Mouse (Mus musculus) cerebellum, postnatal 36 days (tissue): Measurements from ENCODE around the gene Sh2d3c.

Experiments used
- DNase-seq, 2 experiments: peaks; one replicate each; pipeline ENCODE4 v3.0.0; 2021 to 2022; ENCODE audit warnings: mixed read lengths in 2 of 2

Gene Sh2d3c

GRCm38 (mm10) chr2:32720681-32721229 lies at the start of gene Sh2d3c:
Gene Sh2d3c (plus strand): TSS chr2:32721055.
- no peak for DNase-seq

GRCm38 (mm10) chr2:32671147-32671546 lies 49.7 kb upstream of the Sh2d3c start:
- DNase-seq: no peak

GRCm38 (mm10) chr2:32671907-32672595 lies 48.8 kb upstream of the Sh2d3c start:
- no peak for DNase-seq

DNA sequence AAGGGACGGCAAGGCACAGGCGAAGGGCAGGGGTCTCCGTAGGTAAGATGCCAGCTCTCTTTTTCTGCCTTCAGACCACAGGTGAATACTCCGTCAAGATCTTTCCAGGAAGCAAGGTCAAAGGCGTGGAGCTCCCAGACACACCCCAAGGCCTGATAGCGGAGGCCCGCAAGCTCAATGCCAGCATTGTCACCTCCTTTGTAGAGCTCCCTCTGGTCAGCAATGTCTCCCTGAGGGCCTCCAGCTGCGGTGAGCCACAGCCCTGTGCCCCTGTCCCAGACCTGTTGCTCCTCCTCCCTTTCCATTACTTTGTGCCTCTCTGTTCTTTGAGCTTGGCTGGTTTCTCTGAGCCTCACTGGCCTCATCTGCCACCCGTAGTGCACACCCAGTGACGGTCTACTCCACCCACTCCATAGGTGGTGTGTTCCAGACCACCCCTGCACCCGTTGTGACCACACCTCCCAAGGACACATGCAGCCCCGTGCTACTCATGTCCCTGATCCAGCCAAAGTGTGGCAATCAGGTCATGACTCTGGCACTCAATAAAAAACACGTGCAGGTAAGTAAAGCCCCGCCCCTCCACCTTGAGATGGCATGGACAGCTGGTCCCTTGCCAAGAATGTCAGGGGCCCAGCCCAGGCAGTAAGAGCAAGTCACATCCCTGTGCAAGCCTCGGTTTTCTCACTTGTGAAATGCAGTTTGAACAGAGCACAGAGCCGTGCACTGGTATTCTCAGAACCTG lies 47.5 kb upstream of the Sh2d3c start:
- DNase-seq: no peak

DNA sequence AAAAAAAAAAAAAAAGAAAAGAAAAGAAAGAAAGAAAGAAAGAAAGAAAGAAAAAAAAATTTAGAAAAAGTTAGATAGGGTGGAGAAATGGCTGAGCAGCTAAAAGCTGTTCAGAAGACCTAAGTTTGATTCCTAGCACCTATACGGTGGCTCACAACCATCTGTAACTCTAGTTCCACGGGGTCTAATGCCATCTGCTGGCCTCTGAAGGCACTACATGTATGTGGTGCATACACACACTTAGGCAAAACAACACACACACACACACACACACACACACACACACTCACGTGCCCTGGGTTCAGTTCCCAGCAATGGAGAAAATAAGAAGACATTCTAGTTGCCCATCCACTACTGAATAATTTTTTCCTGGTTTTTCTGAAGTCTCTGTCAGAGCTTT lies 44.0 kb upstream of the Sh2d3c start:
- no peak for DNase-seq

- DNase-seq: no peak
Measured at GRCm38 (mm10) chr2:32677683-32678082, 43.2 kb upstream of the Sh2d3c start.

GRCm38 (mm10) chr2:32680051-32680451 lies 40.8 kb upstream of the Sh2d3c start:
- no peak for DNase-seq

DNA sequence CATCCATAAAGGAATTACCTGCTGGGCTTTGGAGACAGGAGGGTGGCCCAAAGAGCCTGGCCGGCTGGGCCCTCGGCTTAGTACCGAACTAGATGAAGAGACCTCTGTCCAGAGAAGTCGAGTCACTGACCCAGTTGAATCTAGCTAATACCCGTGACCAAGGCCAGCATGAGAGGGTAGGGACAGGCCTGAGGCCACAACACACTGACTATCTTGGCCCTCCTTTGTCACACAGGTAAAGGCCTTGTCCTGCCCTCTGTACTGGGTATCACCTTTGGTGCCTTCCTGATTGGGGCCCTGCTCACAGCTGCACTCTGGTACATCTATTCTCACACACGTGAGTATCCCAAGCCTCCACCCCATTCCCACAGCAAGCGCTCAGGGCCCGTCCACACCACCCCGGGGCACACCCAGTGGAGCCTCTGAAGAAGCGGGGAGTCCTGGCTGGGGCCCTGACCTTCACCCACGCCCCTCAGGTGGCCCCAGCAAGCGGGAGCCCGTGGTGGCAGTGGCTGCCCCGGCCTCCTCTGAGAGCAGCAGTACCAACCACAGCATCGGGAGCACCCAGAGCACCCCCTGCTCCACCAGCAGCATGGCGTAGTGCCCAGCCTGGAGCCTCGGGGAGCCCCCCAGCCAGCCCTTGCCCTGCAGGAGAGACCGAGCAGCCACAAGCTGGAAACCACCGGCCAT lies 39.7 kb upstream of the Sh2d3c start:
- no peak for DNase-seq

DNA sequence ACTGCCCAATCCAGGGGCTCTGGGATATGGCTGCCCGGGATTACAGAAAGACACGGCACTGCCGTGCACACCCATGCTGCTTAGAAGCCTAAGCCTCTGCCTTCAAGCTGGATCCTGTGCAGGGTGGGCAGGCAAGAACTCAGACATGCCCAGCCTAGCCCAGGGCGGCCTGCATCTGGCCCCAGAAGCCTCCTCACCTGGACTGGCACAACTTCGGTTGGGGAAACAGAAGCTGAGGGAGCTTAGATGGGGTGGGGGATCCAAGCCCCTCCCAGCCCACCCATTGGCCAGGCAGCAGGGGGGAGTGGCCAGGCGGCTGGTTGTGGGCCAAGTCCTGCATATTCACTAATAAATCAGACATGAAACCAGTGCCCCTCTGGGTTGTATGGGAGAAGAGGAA lies 39.1 kb upstream of the Sh2d3c start:
- DNase-seq: no peak

- DNase-seq: no peak
Measured at GRCm38 (mm10) chr2:32682721-32683417, 38.0 kb upstream of the Sh2d3c start.

DNA sequence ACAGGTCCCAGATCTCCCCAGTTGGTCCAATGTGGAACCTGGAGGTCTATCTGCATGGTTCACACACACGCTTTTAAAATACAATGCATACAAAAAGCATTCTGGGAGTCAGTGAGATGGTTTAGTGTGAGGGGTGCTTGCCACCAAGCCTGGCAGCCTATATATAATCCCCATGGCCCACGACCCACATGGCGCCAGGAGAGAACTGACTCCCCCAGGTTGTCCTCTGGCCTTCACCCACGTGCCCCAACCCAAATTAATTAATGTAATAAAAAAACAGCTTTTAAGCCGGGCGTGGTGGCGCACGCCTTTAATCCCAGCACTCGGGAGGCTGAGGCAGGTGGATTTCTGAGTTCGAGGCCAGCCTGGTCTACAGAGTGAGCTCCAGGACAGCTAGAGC lies 37.2 kb upstream of the Sh2d3c start:
- DNase-seq: no peak

- DNase-seq: no peak
Measured at GRCm38 (mm10) chr2:32684681-32685428, 36.0 kb upstream of the Sh2d3c start.

GRCm38 (mm10) chr2:32685807-32686206 lies 35.0 kb upstream of the Sh2d3c start:
- DNase-seq: no peak

GRCm38 (mm10) chr2:32686640-32687039 lies 34.2 kb upstream of the Sh2d3c start:
- DNase-seq: no peak

DNA sequence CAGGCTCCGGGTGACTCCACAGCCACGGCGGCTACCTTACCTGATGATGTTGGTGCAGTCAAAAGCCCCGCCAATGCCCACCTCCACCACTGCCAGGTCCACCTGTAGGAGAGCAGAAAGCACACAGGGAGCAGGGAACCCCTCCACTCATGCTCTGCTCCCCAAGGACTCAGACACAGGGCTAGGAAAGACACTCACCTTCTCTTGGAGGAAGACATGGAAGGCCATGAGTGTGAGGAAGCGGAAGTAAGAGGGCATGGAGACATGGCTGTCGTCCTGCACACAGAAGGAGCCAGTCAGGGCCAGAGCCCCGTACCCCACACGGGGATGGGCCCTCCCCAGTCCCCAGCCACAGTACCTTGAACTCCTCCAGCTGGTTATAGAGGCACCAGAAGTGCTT lies 33.3 kb upstream of the Sh2d3c start:
- no peak for DNase-seq

- peak; percentile 91 to 93 for DNase-seq
Measured at GRCm38 (mm10) chr2:32689420-32689819, 31.4 kb upstream of the Sh2d3c start.

DNA sequence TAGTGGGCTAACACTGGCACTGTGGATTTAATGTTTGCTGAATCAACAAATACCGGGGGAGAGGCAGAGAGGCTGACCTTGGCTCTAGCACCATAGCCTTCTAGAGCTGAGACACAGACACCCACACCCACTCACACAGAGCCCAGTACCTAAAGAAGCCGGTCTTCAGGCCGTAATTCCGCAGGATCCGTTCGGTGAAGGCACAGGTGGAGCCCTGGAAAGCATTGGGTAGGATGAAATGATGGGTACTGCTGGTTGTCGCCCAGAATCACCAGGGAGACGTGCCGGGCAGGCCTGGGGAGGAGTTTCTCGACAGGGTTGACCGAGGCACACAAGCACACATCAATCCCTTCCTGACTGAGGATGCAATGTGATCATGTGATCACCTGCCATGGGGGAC lies 29.8 kb upstream of the Sh2d3c start:
- DNase-seq: no peak

DNA sequence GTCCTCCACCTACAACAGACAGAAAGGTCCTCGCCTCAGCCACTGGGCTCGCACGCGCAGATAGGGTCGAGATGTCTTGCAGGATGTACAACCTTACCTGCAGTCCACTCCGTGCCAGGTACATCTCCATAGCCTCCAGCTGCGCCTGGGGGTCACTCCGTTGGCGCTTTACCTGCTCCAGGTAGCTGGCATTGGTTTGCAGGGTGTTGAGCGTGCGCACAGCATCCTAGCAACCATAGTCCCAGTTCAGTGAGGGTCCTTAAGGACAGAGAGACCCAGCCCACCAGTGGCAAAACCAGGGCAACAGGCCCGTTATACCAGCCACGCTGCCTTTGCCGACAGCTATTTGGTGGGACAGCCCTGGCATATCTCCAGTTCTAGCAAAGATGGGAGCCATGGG lies 28.4 kb upstream of the Sh2d3c start:
- DNase-seq: no peak

DNA sequence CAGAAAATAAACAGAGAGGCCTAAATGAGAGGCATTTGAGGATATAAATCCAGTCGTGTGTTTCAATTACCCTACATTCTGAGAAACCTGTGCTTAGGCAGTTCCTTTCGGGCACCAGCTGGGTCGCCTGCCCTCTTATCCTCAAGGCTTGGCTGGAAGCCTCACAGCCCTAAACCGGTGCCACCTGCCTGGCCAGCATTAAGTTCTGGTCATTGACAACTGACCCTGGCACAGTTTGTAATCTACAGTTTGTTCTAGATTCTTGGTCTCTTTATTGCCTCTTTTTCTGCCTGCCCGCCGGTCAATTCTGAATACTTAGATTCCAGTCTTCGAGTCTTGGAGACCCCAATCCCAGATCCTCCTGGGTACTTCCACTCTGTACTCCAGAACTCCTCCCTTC lies 27.6 kb upstream of the Sh2d3c start:
- DNase-seq: no peak

DNA sequence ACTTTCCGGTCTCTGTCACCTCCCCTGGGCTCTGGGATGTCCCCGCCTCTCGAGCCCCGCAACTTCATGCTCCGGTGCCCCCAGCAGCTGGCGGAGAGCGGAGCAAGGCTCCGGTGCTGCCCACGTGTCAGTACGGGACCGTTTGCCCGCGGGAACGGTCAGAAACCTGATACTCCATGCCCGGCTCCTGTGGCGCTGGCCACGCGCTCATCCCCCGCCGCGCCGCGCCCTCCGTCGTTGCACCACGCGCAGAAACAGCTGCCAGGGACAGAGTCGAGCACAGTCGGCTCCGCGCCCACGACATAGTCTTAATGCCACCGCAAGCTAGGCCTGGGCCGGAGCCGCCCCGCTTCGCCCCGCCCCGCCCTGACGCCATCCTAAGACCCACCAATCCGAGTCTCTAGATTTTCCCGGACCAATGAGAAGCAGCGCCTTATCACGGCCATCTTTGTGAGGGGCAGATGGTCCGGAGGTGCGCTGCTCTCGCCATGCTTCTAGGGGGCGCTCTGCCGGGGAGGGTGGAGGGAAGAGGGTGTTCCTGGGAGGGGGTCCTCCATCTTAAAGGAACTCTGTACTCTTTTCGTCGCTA lies 26.9 kb upstream of the Sh2d3c start:
- peak; percentile 89 to 94 for DNase-seq

GRCm38 (mm10) chr2:32694691-32695090 lies 26.2 kb upstream of the Sh2d3c start:
- DNase-seq: no peak

DNA sequence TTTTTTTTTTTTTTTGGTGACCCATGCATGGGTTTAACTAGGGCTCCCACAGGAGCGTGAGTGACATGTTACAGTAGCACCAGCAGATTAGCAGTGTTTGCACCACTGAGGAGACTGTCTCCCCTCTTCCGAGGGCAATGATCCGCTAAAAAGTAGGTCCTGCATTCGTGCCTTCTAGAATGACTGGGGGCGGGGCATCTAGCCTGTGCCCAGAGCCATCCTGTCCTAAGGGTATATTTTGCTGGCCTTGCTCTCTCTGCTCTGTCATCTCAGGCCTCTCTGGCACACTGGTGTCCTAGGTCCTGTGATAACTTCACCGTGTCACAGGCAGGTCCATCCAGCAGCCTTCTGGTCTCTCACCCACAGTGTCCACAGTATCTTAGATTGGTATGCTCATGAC lies 21.2 kb upstream of the Sh2d3c start:
- DNase-seq: no peak
